Mouse (Mus musculus) subcutaneous adipose tissue, adult 2 months (tissue): Measurements from ENCODE around the gene Olfr718-ps1. TPM values are rescaled to one million over a fixed set of nuclear protein-coding genes. Genes with fewer than 3 reads are reported as not detected.

Experiments
- polyA plus RNA-seq: library from polyadenylated mRNA; depleted of rRNA; stranded (reverse); fragments of >200 nt; gene quantifications from 2 replicates; pipeline ENCODE4 v1.2.3, GENCODE M21; 2012; ENCODE audit warnings: low replicate concordance; rRNA removed

The Olfr718-ps1 gene
- not detected in 2 replicates for polyA plus RNA-seq

GRCm38 (mm10) chr5:143147481-143147880 lies at the start of gene Olfr718-ps1:
Gene Olfr718-ps1 (minus strand): TSS chr5:143147581.

GRCm38 (mm10) chr5:143180255-143181076 lies 33.1 kb upstream of the Olfr718-ps1 start, which contains the start of the genes Rbak and Spdye4b:
Gene Rbak (minus strand): TSS chr5:143180775.
Gene Spdye4b (plus strand): TSS chr5:143181017.

GRCm38 (mm10) chr5:143112281-143113246 lies 34.8 kb downstream of the Olfr718-ps1 start, which contains the start of gene Rnf216:
Gene Rnf216 (minus strand): TSS chr5:143112994.

Other genes starting within 250 kb of the Olfr718-ps1 start
- 4,836 and 5,928 TPM in 2 replicates for gene Actb, start 240.8 kb downstream of the Olfr718-ps1 start, polyA plus RNA-seq
- gene Fscn1, start 187.2 kb downstream of the Olfr718-ps1 start, polyA plus RNA-seq, result 159 and 162 TPM in 2 replicates
- 25.3 and 33.4 TPM in 2 replicates for gene Rnf216, start 34.6 kb downstream of the Olfr718-ps1 start, polyA plus RNA-seq
- gene Rbak, start 33.2 kb upstream of the Olfr718-ps1 start, polyA plus RNA-seq, result 5.1 and 9.4 TPM in 2 replicates
- not detected in 2 replicates for gene Spdye4b, start 33.4 kb upstream of the Olfr718-ps1 start, polyA plus RNA-seq
- gene Spdye4a, start 79.3 kb upstream of the Olfr718-ps1 start, polyA plus RNA-seq, result not detected in 2 replicates
- 10.4 and 20.8 TPM in 2 replicates for gene Zfp12, start 87.6 kb upstream of the Olfr718-ps1 start, polyA plus RNA-seq
- 3.6 and 11.8 TPM in 2 replicates for gene Zfp316, start 122.4 kb upstream of the Olfr718-ps1 start, polyA plus RNA-seq
- 0.82 and 4.1 TPM in 2 replicates for gene Zfp853, start 146.0 kb upstream of the Olfr718-ps1 start, polyA plus RNA-seq
- gene E130309D02Rik, start 167.8 kb upstream of the Olfr718-ps1 start, polyA plus RNA-seq, result 16.0 and 19.9 TPM in 2 replicates
- gene Zdhhc4, start 181.7 kb upstream of the Olfr718-ps1 start, polyA plus RNA-seq, result 97.5 and 118 TPM in 2 replicates
- gene Grid2ip, start 209.8 kb upstream of the Olfr718-ps1 start, polyA plus RNA-seq, result 0.13 TPM in 1 of 2 replicates, not detected in the other